Mouse (Mus musculus) lung, embryonic 15.5 days (tissue): ENCODE measurements around the gene Ppt1. TPM values are rescaled to one million over a fixed set of nuclear protein-coding genes. Genes with fewer than 3 reads are reported as not detected.
"Not testable (repeated sequence)": the region's sequence is repeated elsewhere in the genome, so short reads cannot be mapped to it uniquely, and the experiment has no call there.

Experiments used
- ATAC-seq: fragments of 200-750 bp; cut with Nextera tagmentation; 2 replicates; pipeline ENCODE4 v1.8.0; 2017; ENCODE audit warnings: moderate number of reproducible peaks, borderline replicate concordance; ENCODE audit not compliant: low FRiP score, low TSS enrichment; ENCODE audit errors: extremely low read depth
- H3K27ac ChIP-seq: fragments of 300-500 bp; sonication (generic); 2 replicates; pipeline ENCODE4 v1.5.1; 2015; ENCODE audit warnings: moderate library complexity, mild to moderate bottlenecking, inconsistent platforms
- H3K27me3 ChIP-seq: fragments of 300-500 bp; sonication (generic); 2 replicates; pipeline ENCODE4 v1.6.1; 2015; ENCODE audit warnings: inconsistent platforms
- H3K36me3 ChIP-seq: fragments of 300-500 bp; sonication (generic); 2 replicates; pipeline ENCODE4 v1.6.1; 2015; ENCODE audit warnings: inconsistent platforms
- H3K4me1 ChIP-seq: fragments of 300-500 bp; sonication (generic); 2 replicates; pipeline ENCODE4 v1.6.1; 2015; ENCODE audit warnings: inconsistent platforms
- H3K4me2 ChIP-seq: fragments of 300-500 bp; sonication (generic); 2 replicates; pipeline ENCODE4 v1.6.1; 2015; ENCODE audit warnings: inconsistent platforms, mild to moderate bottlenecking, moderate library complexity
- H3K4me3 ChIP-seq: fragments of 300-500 bp; sonication (generic); 2 replicates; pipeline ENCODE4 v1.5.1; 2015; ENCODE audit warnings: mild to moderate bottlenecking, inconsistent platforms
- H3K9ac ChIP-seq: fragments of 300-500 bp; sonication (generic); 2 replicates; pipeline ENCODE4 v1.6.1; 2015; ENCODE audit warnings: inconsistent platforms
- H3K9me3 ChIP-seq: fragments of 300-500 bp; sonication (generic); 2 replicates; pipeline ENCODE4 v1.6.1; 2016; ENCODE audit warnings: inconsistent platforms
- WGBS: fragments of 180-500 bp; shearing (Covaris S2); methylation state at CpG from one replicate; pipeline ENCODE4 v1.1.7; 2015; 5-methylcytosine and 5-hydroxymethylcytosine counted together
- polyA plus RNA-seq: library from polyadenylated mRNA; unstranded; fragments of >200 nt; fragmentation: Nextera tagmentation; extraction: Ambion mirVana; gene quantifications from 2 replicates; pipeline ENCODE4 v1.2.1, GENCODE M21; 2015

Gene Ppt1
- 62.1 and 73.1 TPM in 2 replicates for polyA plus RNA-seq

GRCm38 (mm10) chr4:122835530-122836402, at the start of gene Ppt1:
Gene Ppt1 (plus strand): TSS chr4:122836242.
- H3K27me3 ChIP-seq = no peaks in the 10 kb centered on the region
- no peaks in the 10 kb centered on the region for H3K36me3 ChIP-seq
- H3K9ac ChIP-seq = peak within 1 kb of the TSS; percentile 75
- H3K4me3 ChIP-seq = peak within 1 kb of the TSS; percentile 88
- H3K4me2 ChIP-seq = peak within 1 kb of the TSS; percentile 82
- WGBS = 3% methylated on average over 31 of the region's 31 CpGs
- ATAC-seq = peak; percentile 86; the same call in 1 of the 2 replicates
- H3K4me1 ChIP-seq = peaks cover 5% of the 10 kb centered on the region
- H3K27ac ChIP-seq = 0 out of 2 replicates have a peak within 1 kb of the TSS, but pooled peaks have one; percentile 12
- H3K9me3 ChIP-seq = no peaks in the 10 kb centered on the region

DNA sequence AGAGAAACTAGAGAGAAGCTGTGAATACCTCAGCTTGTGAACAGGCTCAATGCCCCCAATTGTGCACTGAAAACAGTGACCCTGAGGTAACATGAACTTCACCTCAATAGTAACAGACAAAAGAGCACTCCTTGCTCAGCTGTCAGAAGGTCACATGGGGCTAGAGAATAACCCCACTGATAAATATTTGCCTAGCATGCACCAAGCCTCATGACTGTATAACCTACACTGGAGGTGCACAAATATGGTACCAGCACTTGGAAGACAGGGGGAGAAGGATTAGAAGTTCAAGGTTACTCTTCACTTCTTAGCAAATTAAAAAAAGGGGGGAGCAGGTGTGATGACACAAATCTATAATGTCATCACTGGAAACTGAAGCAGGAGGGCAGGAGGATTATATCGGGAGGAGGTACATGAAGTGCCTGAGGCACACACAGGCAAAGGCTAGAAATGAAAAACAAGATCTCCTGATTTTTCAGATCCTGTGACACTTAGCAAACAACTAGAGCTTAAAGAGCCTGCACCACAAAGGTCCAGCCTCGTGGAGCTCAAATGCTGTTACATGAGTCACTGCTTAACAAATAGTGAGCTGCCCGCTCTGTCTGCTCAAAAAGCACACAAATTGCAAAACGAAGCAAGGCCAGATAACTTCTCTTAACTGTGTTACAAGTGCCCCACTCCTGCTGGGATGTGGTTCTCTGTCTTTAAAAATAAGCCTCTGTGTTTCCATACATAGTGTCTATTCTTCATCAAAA, 46.5 kb upstream of the Ppt1 start:
- Histone ChIP-seq H3K4me2 (no peak overlapping the region), H3K4me1 (no peaks in the 10 kb centered on the region), H3K36me3 (no peaks in the 10 kb centered on the region), H3K27me3 (no peaks in the 10 kb centered on the region), H3K27ac (no peak overlapping the region), H3K4me3 (no peak overlapping the region), H3K9me3 (no peaks in the 10 kb centered on the region), H3K9ac (no peak overlapping the region)
- ATAC-seq = no peak
- WGBS = 64% methylated on average over 4 of the region's 4 CpGs

DNA sequence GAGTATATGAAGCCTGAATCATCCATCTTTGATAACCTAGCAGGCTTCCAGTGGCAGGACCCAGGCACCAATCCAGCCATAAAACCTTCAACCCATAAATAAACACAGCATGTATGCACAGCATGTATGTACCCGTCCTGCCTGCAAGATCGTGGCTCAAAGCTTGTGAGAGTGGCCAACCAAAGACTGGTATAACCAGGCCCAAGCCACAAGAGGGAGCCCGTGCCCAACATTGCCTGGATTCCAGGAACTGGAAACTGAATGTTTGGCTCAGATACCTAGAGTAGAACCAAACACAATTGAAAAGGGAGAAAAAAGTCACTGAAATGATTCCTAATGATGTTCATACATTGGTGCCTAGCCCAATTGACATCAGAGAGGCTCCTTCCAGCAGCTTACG, 27.9 kb upstream of the Ppt1 start:
- Histone ChIP-seq H3K9me3 (no peaks in the 10 kb centered on the region), H3K27ac (no peak overlapping the region), H3K4me3 (no peak overlapping the region), H3K9ac (no peak overlapping the region), H3K4me1 (no peaks in the 10 kb centered on the region), H3K36me3 (no peaks in the 10 kb centered on the region), H3K4me2 (no peak overlapping the region), H3K27me3 (no peaks in the 10 kb centered on the region)
- 20% methylated on average over 4 of the region's 4 CpGs for WGBS
- no peak for ATAC-seq

- Histone ChIP-seq H3K9ac (no peak overlapping the region), H3K4me3 (no peak overlapping the region), H3K4me2 (no peak overlapping the region), H3K27me3 (no peaks in the 10 kb centered on the region), H3K36me3 (no peaks in the 10 kb centered on the region), H3K4me1 (no peaks in the 10 kb centered on the region), H3K27ac (no peak overlapping the region), H3K9me3 (no peaks in the 10 kb centered on the region)
- no peak for ATAC-seq
- 47% methylated on average over 1 of the region's 1 CpGs for WGBS
These were observed 24.9 kb upstream of the Ppt1 start for GRCm38 (mm10) chr4:122811180-122811579.

- Histone ChIP-seq H3K27ac (no peak overlapping the region), H3K4me3 (no peak overlapping the region), H3K9me3 (no peaks in the 10 kb centered on the region), H3K27me3 (no peaks in the 10 kb centered on the region), H3K4me2 (no peak overlapping the region), H3K4me1 (no peaks in the 10 kb centered on the region), H3K9ac (no peak overlapping the region), H3K36me3 (no peaks in the 10 kb centered on the region)
- 42% methylated on average over 2 of the region's 2 CpGs for WGBS
- ATAC-seq = no peak
These were observed 24.2 kb upstream of the Ppt1 start for GRCm38 (mm10) chr4:122811824-122812223.

DNA sequence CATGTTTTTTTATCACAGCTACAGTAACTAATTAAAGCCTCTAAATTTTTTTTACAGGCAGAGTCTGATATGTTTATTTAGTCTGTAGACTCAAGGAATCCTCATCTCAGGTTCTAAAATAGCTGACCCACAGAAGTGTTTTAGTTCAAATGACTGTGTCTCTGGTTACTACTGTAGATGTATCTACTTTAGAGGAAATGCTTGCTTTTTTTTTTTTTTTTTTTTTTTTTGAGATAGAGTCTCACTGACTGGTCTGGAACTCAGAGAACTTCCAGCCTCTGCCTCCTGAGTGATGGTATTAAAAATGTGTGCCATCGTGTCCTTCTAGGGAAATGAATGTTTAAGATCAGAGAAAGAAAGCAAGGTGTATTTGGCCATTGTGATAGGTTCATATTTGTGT, 19.8 kb upstream of the Ppt1 start:
- Histone ChIP-seq H3K9ac (no peak overlapping the region), H3K4me2 (no peak overlapping the region), H3K27ac (no peak overlapping the region), H3K9me3 (no peaks in the 10 kb centered on the region), H3K4me1 (no peaks in the 10 kb centered on the region), H3K36me3 (no peaks in the 10 kb centered on the region), H3K27me3 (no peaks in the 10 kb centered on the region), H3K4me3 (no peak overlapping the region)
- no peak for ATAC-seq
- 72% methylated on average over 1 of the region's 1 CpGs for WGBS

DNA sequence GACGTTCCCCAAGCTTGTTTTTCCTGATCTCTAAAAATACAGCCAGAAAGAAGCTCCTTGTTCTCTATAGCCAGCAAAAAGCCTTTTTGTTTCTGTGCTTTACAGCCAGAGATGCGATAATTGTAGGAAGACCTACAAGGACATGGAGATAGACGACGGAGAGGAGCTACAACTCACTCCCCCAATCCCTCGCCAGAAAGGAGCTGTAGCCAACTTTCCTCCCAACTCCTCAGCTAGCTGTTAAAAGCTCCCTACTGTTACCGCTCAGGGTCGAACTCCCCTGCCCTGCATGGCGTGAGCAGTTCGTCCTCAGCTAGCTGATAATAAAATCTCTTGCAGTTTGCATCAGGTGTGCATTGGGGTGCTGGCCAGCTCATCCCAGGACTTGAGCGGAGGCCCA, 15.1 kb upstream of the Ppt1 start:
- H3K9me3 ChIP-seq, H3K27ac ChIP-seq, H3K4me1 ChIP-seq, H3K4me2 ChIP-seq, H3K4me3 ChIP-seq, H3K9ac ChIP-seq, H3K27me3 ChIP-seq, ATAC-seq, H3K36me3 ChIP-seq: not testable (repeated sequence)
- 31% methylated on average over 10 of the region's 10 CpGs for WGBS

GRCm38 (mm10) chr4:122827651-122828050, 8.4 kb upstream of the Ppt1 start:
- no peaks in the 10 kb centered on the region for H3K36me3 ChIP-seq
- no peak overlapping the region for H3K4me3 ChIP-seq
- no peak overlapping the region for H3K4me2 ChIP-seq
- no peak overlapping the region for H3K9ac ChIP-seq
- no peak for ATAC-seq
- H3K9me3 ChIP-seq = no peaks in the 10 kb centered on the region
- H3K27ac ChIP-seq = no peak overlapping the region
- H3K4me1 ChIP-seq = no peaks in the 10 kb centered on the region
- H3K27me3 ChIP-seq = no peaks in the 10 kb centered on the region

GRCm38 (mm10) chr4:122829339-122829738, 6.7 kb upstream of the Ppt1 start:
- WGBS = 90% methylated on average over 6 of the region's 6 CpGs
- no peak for ATAC-seq

DNA sequence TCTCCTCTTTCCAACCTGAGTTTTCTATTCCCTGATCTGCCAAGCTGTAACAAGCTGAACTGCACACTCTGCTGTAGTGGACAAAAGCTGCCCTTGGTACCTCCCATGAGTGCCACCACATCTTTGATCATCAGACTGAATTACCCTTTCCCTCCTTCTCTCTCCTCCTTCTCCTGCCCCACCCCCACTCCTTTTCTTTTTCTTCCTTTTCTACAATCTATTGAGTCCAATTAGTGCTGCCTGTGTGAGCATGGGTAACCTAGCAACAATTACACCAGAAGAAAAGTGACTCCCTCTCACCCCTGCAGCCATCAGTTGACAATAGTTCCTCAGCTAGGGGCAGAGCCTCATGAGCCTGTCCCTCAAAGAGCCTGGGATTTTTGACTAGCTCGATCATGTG, 4.2 kb upstream of the Ppt1 start:
- peaks cover 5% of the 10 kb centered on the region for H3K4me1 ChIP-seq
- no peak overlapping the region for H3K4me3 ChIP-seq
- H3K27ac ChIP-seq = no peak overlapping the region
- no peak overlapping the region for H3K9ac ChIP-seq
- 67% methylated on average over 1 of the region's 1 CpGs for WGBS
- no peaks in the 10 kb centered on the region for H3K9me3 ChIP-seq
- ATAC-seq = no peak
- no peaks in the 10 kb centered on the region for H3K27me3 ChIP-seq
- no peak overlapping the region for H3K4me2 ChIP-seq
- H3K36me3 ChIP-seq = no peaks in the 10 kb centered on the region

More at GRCm38 (mm10) chr4:122829339-122829738, 6.7 kb upstream of the Ppt1 start:
- Histone ChIP-seq H3K4me3 (no peak overlapping the region), H3K4me1 (no peaks in the 10 kb centered on the region), H3K27me3 (no peaks in the 10 kb centered on the region), H3K27ac (no peak overlapping the region), H3K9me3 (no peaks in the 10 kb centered on the region), H3K4me2 (no peak overlapping the region), H3K36me3 (no peaks in the 10 kb centered on the region), H3K9ac (no peak overlapping the region)

- H3K27me3 ChIP-seq = no peaks in the 10 kb centered on the region
- H3K4me2 ChIP-seq = peak overlapping the region; percentile 82
- peaks cover 5% of the 10 kb centered on the region for H3K4me1 ChIP-seq
- ATAC-seq = peak; percentile 63
- WGBS = 0% methylated on average over 7 of the region's 7 CpGs
- H3K36me3 ChIP-seq = no peaks in the 10 kb centered on the region
- peak overlapping the region; percentile 88 for H3K4me3 ChIP-seq
- 0 out of 2 replicates have a peak overlapping the region, but pooled peaks have one; percentile 7 for H3K27ac ChIP-seq
- H3K9me3 ChIP-seq = no peaks in the 10 kb centered on the region
- peak overlapping the region; percentile 75 for H3K9ac ChIP-seq
These were observed 347 bp downstream of the Ppt1 start for GRCm38 (mm10) chr4:122836403-122836775.

DNA sequence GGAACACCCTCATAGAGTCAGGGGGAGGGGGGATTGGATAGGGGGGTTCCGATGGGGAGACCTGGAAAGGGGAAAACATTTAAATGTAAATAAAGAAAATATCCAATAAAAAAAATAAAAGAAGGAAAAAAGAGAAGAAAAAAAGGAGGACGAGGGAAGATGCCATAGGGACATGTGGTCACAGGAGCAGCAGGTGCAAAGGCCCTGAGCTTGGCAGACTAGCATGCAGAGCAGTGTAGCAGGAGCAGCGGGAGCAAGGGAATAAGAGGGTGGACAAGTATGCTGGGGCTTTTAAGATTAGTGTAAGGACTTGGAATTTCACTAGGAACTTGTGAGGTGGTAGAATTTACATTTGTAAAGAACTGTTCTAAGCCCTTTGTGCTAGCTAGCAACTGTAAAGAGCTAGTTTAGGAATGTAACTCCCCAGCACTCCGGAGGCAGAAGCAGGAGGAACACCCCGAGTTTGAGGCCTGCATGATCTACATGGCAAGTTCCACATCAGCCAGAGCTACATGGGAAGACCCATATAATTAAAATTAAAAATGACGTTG, 1.2 kb downstream of the Ppt1 start:
- Histone ChIP-seq H3K4me2 (no peak overlapping the region; the same call in 1 of the 2 replicates), H3K27me3 (no peaks in the 10 kb centered on the region), H3K4me1 (peaks cover 5% of the 10 kb centered on the region), H3K4me3 (no peak overlapping the region), H3K9ac (no peak overlapping the region), H3K36me3 (peaks cover 6% of the 10 kb centered on the region), H3K27ac (no peak overlapping the region), H3K9me3 (no peaks in the 10 kb centered on the region)
- ATAC-seq = no peak
- WGBS = 71% methylated on average over 6 of the region's 6 CpGs
